Mouse (Mus musculus) erythroblast, embryonic 14.5 days (primary cell): ENCODE measurements around the gene Syn3.

Experiments used
- GATA1 ChIP-seq: IDR thresholded peaks from 2 replicates; pipeline ENCODE4 v1.6.1; 2012; ENCODE audit warnings: low read length, inconsistent platforms, mixed read lengths
- TAL1 ChIP-seq: IDR thresholded peaks from 3 replicates; pipeline ENCODE4 v1.6.1; 2012; ENCODE audit warnings: low read length, inconsistent platforms, mixed read lengths

DNA sequence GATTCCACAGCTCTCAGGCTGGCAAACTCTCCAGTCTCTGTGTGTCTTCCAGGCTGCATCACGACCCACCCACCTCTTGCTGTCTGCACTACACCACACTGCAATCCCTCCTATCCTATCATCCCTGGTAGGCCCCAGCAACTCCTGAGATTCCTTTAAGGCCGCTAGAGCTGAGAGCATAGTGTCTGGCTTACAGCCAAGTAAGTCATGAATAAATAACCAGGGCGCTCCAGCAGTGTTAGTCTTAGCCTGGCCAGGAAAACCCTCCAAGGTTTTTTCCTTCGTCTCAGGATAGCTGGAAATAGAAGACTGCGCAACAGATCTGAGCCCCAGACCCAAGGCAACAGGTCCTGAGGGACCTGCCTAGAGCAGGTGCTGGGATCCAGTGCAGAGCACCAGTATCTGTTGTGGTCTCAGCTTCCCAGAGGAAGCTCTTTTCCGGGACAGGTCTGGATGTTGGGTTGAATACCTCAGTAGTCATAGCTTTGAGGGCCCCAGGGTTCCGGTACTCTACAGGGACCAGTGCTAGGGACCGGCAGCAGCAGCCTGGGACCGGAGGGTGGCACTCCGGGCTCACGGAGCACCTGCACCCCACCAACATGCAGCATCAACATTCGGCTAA, 534 bp downstream of the Syn3 start:
- TF ChIP-seq GATA1 (no peak), TAL1 (no peak)
